Mouse (Mus musculus) limb, embryonic 13.5 days (tissue): ENCODE measurements around the gene 1700017N19Rik. TPM values are rescaled to one million over a fixed set of nuclear protein-coding genes. Genes with fewer than 3 reads are reported as not detected.
"Not testable (repeated sequence)": the region's sequence is repeated elsewhere in the genome, so short reads cannot be mapped to it uniquely, and the experiment has no call there.

ENCODE experiments used
- ATAC-seq: fragments of 200-750 bp; cut with Nextera tagmentation; 2 replicates; pipeline ENCODE4 v1.8.0; 2017; ENCODE audit warnings: low read depth, moderate number of reproducible peaks, moderate TSS enrichment; ENCODE audit not compliant: low FRiP score
- H3K27ac ChIP-seq: fragments of 300-500 bp; sonication (generic); 2 replicates; pipeline ENCODE4 v1.5.1; 2015; ENCODE audit warnings: inconsistent platforms, mild to moderate bottlenecking, moderate library complexity
- H3K27me3 ChIP-seq: fragments of 300-500 bp; sonication (generic); 2 replicates; pipeline ENCODE4 v1.6.1; 2015; ENCODE audit warnings: mild to moderate bottlenecking, inconsistent platforms
- H3K36me3 ChIP-seq: fragments of 300-500 bp; sonication (generic); 2 replicates; pipeline ENCODE4 v1.6.1; 2015; ENCODE audit warnings: inconsistent platforms, mild to moderate bottlenecking, moderate library complexity
- H3K4me1 ChIP-seq: fragments of 300-500 bp; sonication (generic); 2 replicates; pipeline ENCODE4 v1.6.1; 2015; ENCODE audit warnings: inconsistent platforms
- H3K4me2 ChIP-seq: fragments of 300-500 bp; sonication (generic); replicated peaks from 2 replicates; pipeline ENCODE4 v1.6.1; 2015; ENCODE audit warnings: inconsistent platforms, mild to moderate bottlenecking, moderate library complexity
- H3K4me3 ChIP-seq: fragments of 300-500 bp; sonication (generic); 2 replicates; pipeline ENCODE4 v1.5.1; 2015; ENCODE audit warnings: moderate library complexity, mild to moderate bottlenecking, inconsistent platforms
- H3K9ac ChIP-seq: fragments of 300-500 bp; sonication (generic); 2 replicates; pipeline ENCODE4 v1.6.1; 2015; ENCODE audit warnings: mild to moderate bottlenecking, inconsistent platforms
- H3K9me3 ChIP-seq: fragments of 300-500 bp; sonication (generic); 2 replicates; pipeline ENCODE4 v1.6.1; 2016; ENCODE audit warnings: inconsistent platforms
- whole genome bisulfite sequencing: fragments of 180-500 bp; shearing (Covaris S2); methylation state at CpG from one replicate; pipeline ENCODE4 v1.1.7; 2015; 5-methylcytosine and 5-hydroxymethylcytosine counted together
- polyA plus RNA-seq: library from polyadenylated mRNA; unstranded; fragments of >200 nt; fragmentation: Nextera tagmentation; extraction: Ambion mirVana; gene quantifications from 2 replicates; pipeline ENCODE4 v1.2.1, GENCODE M21; 2015

1700017N19Rik gene
- polyA plus RNA-seq, result not detected in 2 replicates

- no peak for ATAC-seq
- 77% methylated on average over 1 of the region's 1 CpGs for WGBS
- no peaks in the 10 kb centered on the region for H3K36me3 ChIP-seq
- no peak within 1 kb of the TSS for H3K9ac ChIP-seq
- no peaks in the 10 kb centered on the region for H3K27me3 ChIP-seq
- H3K4me2 ChIP-seq, result peak within 1 kb of the TSS; percentile 79
- peak within 1 kb of the TSS; percentile 72 for H3K4me3 ChIP-seq
- no peak within 1 kb of the TSS for H3K27ac ChIP-seq
- H3K4me1 ChIP-seq, result peaks cover 7% of the 10 kb centered on the region; the same call in 1 of the 2 replicates
- H3K9me3 ChIP-seq, result no peaks in the 10 kb centered on the region
These were observed at the start of gene 1700017N19Rik, which contains the start of gene 4930430F08Rik for GRCm38 (mm10) chr10:100590323-100590722. TSS of gene 1700017N19Rik (plus strand) at chr10:100590484. TSS of gene 4930430F08Rik (minus strand) at chr10:100590423.

- H3K4me3 ChIP-seq, result no peak overlapping the region
- H3K9ac ChIP-seq, result no peak overlapping the region
- WGBS, result 87% methylated on average over 3 of the region's 3 CpGs
- H3K9me3 ChIP-seq, result no peaks in the 10 kb centered on the region
- no peaks in the 10 kb centered on the region for H3K27me3 ChIP-seq
- H3K4me1 ChIP-seq, result no peaks in the 10 kb centered on the region
- H3K36me3 ChIP-seq, result peaks cover 10% of the 10 kb centered on the region
- no peak for ATAC-seq
- no peak overlapping the region for H3K4me2 ChIP-seq
- H3K27ac ChIP-seq, result no peak overlapping the region
These were observed 33.6 kb upstream of the 1700017N19Rik start for GRCm38 (mm10) chr10:100556566-100557175.

DNA sequence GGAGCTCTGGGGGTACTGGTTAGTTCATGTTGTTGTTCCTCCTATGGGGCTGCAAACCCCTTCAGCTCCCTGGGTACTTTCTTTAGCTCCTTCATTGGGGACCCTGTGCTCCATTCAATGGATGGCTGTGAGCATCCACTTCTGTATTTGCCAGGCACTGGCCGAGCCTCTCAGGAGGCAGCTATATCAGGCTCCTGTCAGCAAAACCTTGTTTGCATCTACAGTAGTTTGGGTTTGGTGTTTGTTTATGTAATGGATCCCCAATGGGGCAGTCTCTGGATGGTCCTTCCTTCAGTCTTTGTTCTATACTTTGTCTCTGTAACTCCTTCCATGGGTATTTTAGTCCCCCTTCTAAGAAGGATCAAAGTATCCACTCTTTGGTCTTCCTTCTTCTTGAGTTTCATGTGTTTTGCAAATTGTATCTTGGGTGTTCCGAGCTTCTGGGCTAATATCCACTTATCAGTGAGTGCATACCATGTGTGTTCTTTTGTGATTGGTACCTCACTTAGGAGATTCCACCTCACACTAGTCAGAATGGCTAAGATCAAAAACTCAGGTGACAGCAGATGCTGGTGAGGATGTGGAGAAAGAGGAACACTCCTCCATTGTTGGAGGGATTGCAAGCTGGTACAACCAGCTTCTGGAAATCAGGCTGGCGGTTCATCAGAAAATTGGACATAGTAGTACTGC, 29.9 kb upstream of the 1700017N19Rik start:
- H3K4me3 ChIP-seq, H3K4me1 ChIP-seq, ATAC-seq, H3K9me3 ChIP-seq, H3K4me2 ChIP-seq, H3K9ac ChIP-seq, H3K27ac ChIP-seq, H3K27me3 ChIP-seq: not testable (repeated sequence)
- H3K36me3 ChIP-seq, result peaks cover 31% of the 10 kb centered on the region
- whole genome bisulfite sequencing, result 91% methylated on average over 3 of the region's 3 CpGs

GRCm38 (mm10) chr10:100564112-100564511, 26.2 kb upstream of the 1700017N19Rik start:
- ATAC-seq, result no peak
- Histone ChIP-seq H3K27me3 (no peaks in the 10 kb centered on the region), H3K4me2 (no peak overlapping the region), H3K9me3 (no peaks in the 10 kb centered on the region), H3K4me3 (no peak overlapping the region), H3K4me1 (no peaks in the 10 kb centered on the region), H3K36me3 (peaks cover 45% of the 10 kb centered on the region), H3K9ac (no peak overlapping the region), H3K27ac (no peak overlapping the region)
- WGBS, result 91% methylated on average over 3 of the region's 3 CpGs

DNA sequence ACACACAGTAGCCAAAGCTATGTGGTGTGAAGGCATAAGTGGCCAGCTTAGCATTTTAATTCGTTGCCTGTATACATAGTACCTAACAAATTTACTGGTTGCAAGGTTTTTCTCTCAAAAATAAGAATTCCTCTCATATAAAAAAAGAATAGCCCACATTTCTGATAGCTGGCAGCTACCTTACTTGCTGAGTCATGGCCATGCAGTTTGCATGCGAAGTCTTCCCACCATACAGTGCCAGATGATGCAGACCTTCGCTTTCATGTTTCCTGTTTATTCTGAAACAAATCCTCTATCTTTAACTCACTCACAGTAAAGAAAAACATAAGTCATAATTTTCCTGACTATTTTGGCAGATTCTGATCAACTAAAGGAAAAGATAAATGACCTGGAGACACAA, 18.6 kb upstream of the 1700017N19Rik start:
- 89% methylated on average over 3 of the region's 3 CpGs for WGBS
- peaks cover 48% of the 10 kb centered on the region for H3K36me3 ChIP-seq
- no peak overlapping the region for H3K9ac ChIP-seq
- H3K27me3 ChIP-seq, result no peaks in the 10 kb centered on the region
- no peak overlapping the region for H3K4me2 ChIP-seq
- H3K4me3 ChIP-seq, result no peak overlapping the region
- no peaks in the 10 kb centered on the region for H3K9me3 ChIP-seq
- no peak overlapping the region for H3K27ac ChIP-seq
- H3K4me1 ChIP-seq, result no peaks in the 10 kb centered on the region
- ATAC-seq, result no peak

DNA sequence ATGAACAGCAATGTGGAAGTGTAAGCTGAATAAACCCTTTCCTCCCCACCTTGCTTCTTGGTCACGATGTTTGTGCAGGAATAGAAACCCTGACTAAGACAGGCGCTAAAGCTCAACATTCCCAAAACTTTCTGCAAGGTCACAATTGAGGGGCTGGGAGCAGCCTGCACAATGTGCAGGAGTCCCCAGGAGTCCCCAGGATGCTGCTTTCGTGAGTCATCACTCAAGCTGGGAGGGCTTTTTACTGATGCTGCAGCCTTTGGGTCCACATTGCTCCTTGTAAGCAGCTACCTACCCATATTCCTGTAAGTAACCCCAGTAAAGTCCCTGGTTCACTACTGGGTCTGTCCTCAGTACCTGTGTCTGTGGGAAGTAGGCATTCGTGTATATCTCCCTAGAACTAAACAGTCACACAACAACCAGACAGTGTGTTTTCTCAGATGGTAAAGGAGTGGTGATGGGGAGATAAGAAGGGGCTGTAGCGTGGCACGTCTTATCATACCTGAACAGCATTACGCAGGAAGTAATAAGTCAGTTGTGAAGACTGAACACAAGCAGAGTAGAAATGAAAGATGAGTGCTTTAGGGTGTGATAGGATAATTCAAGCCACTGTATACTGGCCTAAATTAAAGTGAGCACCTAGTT, 15.7 kb upstream of the 1700017N19Rik start:
- H3K9me3 ChIP-seq, result no peaks in the 10 kb centered on the region

GRCm38 (mm10) chr10:100575294-100575693, 15.0 kb upstream of the 1700017N19Rik start:
- H3K27me3 ChIP-seq, result no peaks in the 10 kb centered on the region

More for the DNA sequence above, 15.7 kb upstream of the 1700017N19Rik start:
- no peaks in the 10 kb centered on the region for H3K4me1 ChIP-seq
- H3K9ac ChIP-seq, result no peak overlapping the region
- no peak for ATAC-seq
- no peaks in the 10 kb centered on the region for H3K27me3 ChIP-seq
- no peak overlapping the region for H3K27ac ChIP-seq
- peaks cover 49% of the 10 kb centered on the region for H3K36me3 ChIP-seq
- H3K4me2 ChIP-seq, result no peak overlapping the region
- WGBS, result 91% methylated on average over 7 of the region's 7 CpGs
- H3K4me3 ChIP-seq, result no peak overlapping the region

DNA sequence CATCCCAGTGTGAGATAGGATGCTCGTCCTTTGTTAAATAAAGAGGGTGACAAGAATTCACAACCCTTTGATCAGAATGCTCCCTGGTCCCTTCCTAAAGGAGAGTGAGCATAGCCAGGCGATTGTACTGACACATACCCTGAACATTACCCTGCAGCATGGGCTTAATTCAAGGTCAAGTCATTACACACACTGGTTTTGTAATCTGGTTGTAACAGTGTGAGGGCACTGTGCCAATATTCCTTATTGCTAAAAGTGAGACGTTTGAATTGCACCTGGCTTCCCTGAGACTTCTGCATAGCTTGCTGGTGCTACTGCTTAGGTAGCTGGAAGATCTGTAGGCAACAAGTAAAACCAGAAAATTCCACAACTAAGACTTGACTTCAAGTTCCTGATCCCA, 6.1 kb upstream of the 1700017N19Rik start:
- WGBS, result 77% methylated on average over 3 of the region's 3 CpGs

More at GRCm38 (mm10) chr10:100575294-100575693, 15.0 kb upstream of the 1700017N19Rik start:
- ATAC-seq, result no peak
- 89% methylated on average over 7 of the region's 7 CpGs for whole genome bisulfite sequencing
- Histone ChIP-seq H3K4me2 (no peak overlapping the region), H3K27ac (no peak overlapping the region), H3K4me3 (no peak overlapping the region), H3K9ac (no peak overlapping the region), H3K4me1 (no peaks in the 10 kb centered on the region), H3K9me3 (no peaks in the 10 kb centered on the region), H3K36me3 (peaks cover 48% of the 10 kb centered on the region)

DNA sequence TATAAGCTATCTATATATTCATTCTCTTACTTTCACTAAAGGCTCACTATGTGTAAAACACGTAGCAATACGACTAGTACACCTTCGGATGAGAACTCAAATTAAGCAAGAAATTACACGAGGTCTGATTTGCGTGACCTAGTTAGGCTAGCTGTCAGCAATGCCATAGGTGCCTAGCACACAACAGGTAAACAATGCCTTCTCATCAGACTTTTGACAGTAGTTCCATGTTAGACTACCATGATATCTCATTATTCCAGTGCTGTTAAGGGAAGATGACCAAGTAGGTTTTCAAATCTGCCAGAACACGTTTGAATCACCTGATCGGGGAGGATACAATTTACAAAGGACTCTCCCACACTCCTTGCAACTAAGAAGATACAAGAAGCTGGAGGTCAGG, 1.8 kb upstream of the 1700017N19Rik start:
- Histone ChIP-seq H3K27ac (peak overlapping the region; percentile 77), H3K4me3 (peak overlapping the region; percentile 72), H3K9ac (peak overlapping the region; percentile 80), H3K9me3 (no peaks in the 10 kb centered on the region), H3K4me1 (peaks cover 7% of the 10 kb centered on the region; the same call in 1 of the 2 replicates), H3K27me3 (no peaks in the 10 kb centered on the region), H3K4me2 (peak overlapping the region; percentile 79), H3K36me3 (0 out of 2 replicates have a peak, but pooled peaks cover 7% of the 10 kb centered on the region)
- WGBS, result 44% methylated on average over 7 of the region's 7 CpGs
- no peak for ATAC-seq

More for the DNA sequence above, 6.1 kb upstream of the 1700017N19Rik start:
- no peak for ATAC-seq
- H3K9ac ChIP-seq, result no peak overlapping the region
- peaks cover 7% of the 10 kb centered on the region; the same call in 1 of the 2 replicates for H3K4me1 ChIP-seq
- 0 out of 2 replicates have a peak, but pooled peaks cover 7% of the 10 kb centered on the region for H3K36me3 ChIP-seq
- H3K9me3 ChIP-seq, result no peaks in the 10 kb centered on the region
- no peak overlapping the region for H3K27ac ChIP-seq
- H3K27me3 ChIP-seq, result no peaks in the 10 kb centered on the region
- H3K4me2 ChIP-seq, result no peak overlapping the region
- H3K4me3 ChIP-seq, result no peak overlapping the region

- H3K36me3 ChIP-seq, result 0 out of 2 replicates have a peak, but pooled peaks cover 6% of the 10 kb centered on the region
These were observed 1.3 kb upstream of the 1700017N19Rik start for GRCm38 (mm10) chr10:100588932-100589388.

GRCm38 (mm10) chr10:100598339-100598738, 8.1 kb downstream of the 1700017N19Rik start:
- Histone ChIP-seq H3K9ac (no peak overlapping the region), H3K27ac (no peak overlapping the region), H3K36me3 (no peaks in the 10 kb centered on the region), H3K27me3 (no peaks in the 10 kb centered on the region), H3K4me1 (no peaks in the 10 kb centered on the region), H3K9me3 (no peaks in the 10 kb centered on the region), H3K4me3 (no peak overlapping the region), H3K4me2 (no peak overlapping the region)
- 87% methylated on average over 3 of the region's 3 CpGs for WGBS
- no peak for ATAC-seq

More at GRCm38 (mm10) chr10:100588932-100589388, 1.3 kb upstream of the 1700017N19Rik start:
- peak; percentile 99 for ATAC-seq
- Histone ChIP-seq H3K27ac (peak overlapping the region; percentile 77), H3K9me3 (no peaks in the 10 kb centered on the region), H3K27me3 (no peaks in the 10 kb centered on the region), H3K9ac (peak overlapping the region; percentile 80), H3K4me3 (peak overlapping the region; percentile 72), H3K4me1 (peaks cover 7% of the 10 kb centered on the region; the same call in 1 of the 2 replicates), H3K4me2 (peak overlapping the region; percentile 79)
- WGBS, result under 1% methylated on average over 31 of the region's 31 CpGs

DNA sequence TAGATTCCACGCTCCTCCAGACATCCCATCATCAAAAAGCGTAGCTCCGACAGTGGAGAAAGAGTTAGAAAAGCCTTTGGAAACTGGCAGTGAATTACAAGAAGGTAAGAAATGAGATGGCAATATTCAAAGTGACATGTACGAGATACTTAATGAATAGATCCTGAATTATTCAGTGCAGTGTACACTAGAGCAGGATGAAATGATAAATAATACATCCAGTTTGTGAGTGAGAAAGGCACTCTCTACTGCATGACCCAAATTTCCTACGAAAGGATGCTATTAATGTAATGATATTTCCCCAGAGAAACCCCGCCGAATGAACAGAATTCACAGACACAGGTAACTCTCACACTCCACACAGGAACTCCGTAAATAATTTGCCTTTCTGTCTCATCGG, 13.2 kb downstream of the 1700017N19Rik start:
- 86% methylated on average over 9 of the region's 9 CpGs for WGBS
- H3K36me3 ChIP-seq, result no peaks in the 10 kb centered on the region
- H3K9ac ChIP-seq, result no peak overlapping the region
- no peak overlapping the region for H3K27ac ChIP-seq
- H3K4me1 ChIP-seq, result no peaks in the 10 kb centered on the region
- no peak overlapping the region for H3K4me3 ChIP-seq
- no peak for ATAC-seq
- H3K27me3 ChIP-seq, result no peaks in the 10 kb centered on the region
- H3K9me3 ChIP-seq, result no peaks in the 10 kb centered on the region
- no peak overlapping the region for H3K4me2 ChIP-seq
